Mouse (Mus musculus) bone marrow, adult 2 months (tissue): ENCODE data around the gene Cyp1a1. TPM values are rescaled to one million over a fixed set of nuclear protein-coding genes. Genes with fewer than 3 reads are reported as not detected.

Experiments used
- H3K27ac ChIP-seq: fragments of 200-500 bp; 2 replicates; pipeline ENCODE4 v1.5.1; 2012; ENCODE audit warnings: low read depth, mild to moderate bottlenecking, control low read depth, inconsistent platforms, low read length; ENCODE audit not compliant: control insufficient read depth, poor library complexity, insufficient read depth
- H3K4me1 ChIP-seq: fragments of 200-500 bp; 2 replicates; pipeline ENCODE4 v1.6.1; 2011; ENCODE audit warnings: low read length; ENCODE audit not compliant: control insufficient read depth, insufficient read depth
- H3K4me3 ChIP-seq: fragments of 200-500 bp; replicated peaks from 2 replicates; pipeline ENCODE3; 2011; ENCODE audit warnings: mild to moderate bottlenecking, low read depth, low read length, control low read depth; ENCODE audit not compliant: control insufficient read depth
- CTCF ChIP-seq: fragments of 200-500 bp; IDR thresholded peaks from 2 replicates; pipeline ENCODE4 v1.5.1; 2011; ENCODE audit warnings: low read length, control low read depth; ENCODE audit not compliant: control insufficient read depth, insufficient read depth
- POLR2A ChIP-seq: fragments of 200-500 bp; IDR thresholded peaks from 2 replicates; pipeline ENCODE4 v1.6.1; 2011; ENCODE audit warnings: low read depth, mild to moderate bottlenecking, control low read depth, low read length, borderline replicate concordance; ENCODE audit not compliant: control insufficient read depth
- WGBS: fragments of 180-500 bp; shearing (Covaris S2); methylation state at CpG from one replicate; pipeline ENCODE4 v1.1.7; 2018; 5-methylcytosine and 5-hydroxymethylcytosine counted together
- polyA plus RNA-seq: library from polyadenylated mRNA; stranded (reverse); fragments of >200 nt; gene quantifications from 2 replicates; pipeline ENCODE4 v1.2.4, GENCODE M21; 2011; ENCODE audit warnings: low replicate concordance; ENCODE audit not compliant: missing spikeins, insufficient read depth, insufficient read length

Cyp1a1 gene
- polyA plus RNA-seq, 1 experiment: not detected

- H3K4me3 ChIP-seq: peak overlapping the region; percentile 88
- WGBS: under 1% methylated on average over 18 of the region's 18 CpGs
- TF ChIP-seq POLR2A (no peak), CTCF (no peak)
- H3K4me1 ChIP-seq: peaks cover 25% of the 10 kb centered on the region
- H3K27ac ChIP-seq: peak overlapping the region; percentile 100
These were observed 43.2 kb upstream of the Cyp1a1 start for GRCm38 (mm10) chr9:57644442-57644943.

- WGBS: under 1% methylated on average over 81 of the region's 85 CpGs
- Histone ChIP-seq H3K27ac (peak overlapping the region; percentile 100), H3K4me1 (peaks cover 22% of the 10 kb centered on the region), H3K4me3 (peak overlapping the region; percentile 88)
- TF ChIP-seq CTCF (peak; percentile 90), POLR2A (peak; percentile 88; the same call in 1 of the 2 replicates)
These were observed 42.5 kb upstream of the Cyp1a1 start for GRCm38 (mm10) chr9:57644944-57645893.

GRCm38 (mm10) chr9:57646551-57647103 is 41.1 kb upstream of the Cyp1a1 start:
- no peak for TF ChIP-seq POLR2A
- TF ChIP-seq CTCF: no peak
- Histone ChIP-seq H3K4me1 (peaks cover 19% of the 10 kb centered on the region), H3K27ac (peak overlapping the region; percentile 94), H3K4me3 (no peak overlapping the region)
- 4% methylated on average over 12 of the region's 12 CpGs for WGBS

GRCm38 (mm10) chr9:57647286-57648108 is 40.2 kb upstream of the Cyp1a1 start:
- peaks cover 16% of the 10 kb centered on the region for H3K4me1 ChIP-seq
- WGBS: 31% methylated on average over 4 of the region's 4 CpGs
- peak overlapping the region; percentile 94 for H3K27ac ChIP-seq
- TF ChIP-seq CTCF (no peak), POLR2A (no peak)
- no peak overlapping the region for H3K4me3 ChIP-seq

GRCm38 (mm10) chr9:57650130-57650785 is 37.5 kb upstream of the Cyp1a1 start:
- H3K4me3 ChIP-seq: no peak overlapping the region
- H3K4me1 ChIP-seq: peaks cover 13% of the 10 kb centered on the region
- 72% methylated on average over 6 of the region's 6 CpGs for WGBS
- no peak for TF ChIP-seq CTCF
- TF ChIP-seq POLR2A: no peak
- peak overlapping the region; percentile 93 for H3K27ac ChIP-seq

GRCm38 (mm10) chr9:57650786-57651311 is 36.9 kb upstream of the Cyp1a1 start:
- peak overlapping the region; percentile 13 for H3K4me3 ChIP-seq
- H3K4me1 ChIP-seq: peaks cover 13% of the 10 kb centered on the region
- WGBS: 6% methylated on average over 6 of the region's 6 CpGs
- no peak for TF ChIP-seq CTCF
- peak; percentile 48; the same call in 1 of the 2 replicates for TF ChIP-seq POLR2A
- peak overlapping the region; percentile 93 for H3K27ac ChIP-seq

- H3K4me3 ChIP-seq: no peak overlapping the region
- H3K27ac ChIP-seq: peak overlapping the region; percentile 93; the same call in 1 of the 2 replicates
- 44% methylated on average over 9 of the region's 9 CpGs for WGBS
- H3K4me1 ChIP-seq: peaks cover 13% of the 10 kb centered on the region
- TF ChIP-seq CTCF (no peak), POLR2A (no peak)
These were observed 35.4 kb upstream of the Cyp1a1 start for GRCm38 (mm10) chr9:57652351-57652750.
